Mouse (Mus musculus): ENCODE measurements at regions not wholly inside any gene's neighbourhood (a gene's known extent, or its start where the extent isn't known, plus 50 kb on each side); places are given as distances from the start of the nearest gene placed in this dataset.

GRCm38 (mm10) chr14:116586742-116587141, 338.4 kb upstream of the Gpc6 start:
- DNase-seq, result peak; percentile 13 to 20
- no peaks in the 10 kb centered on the region for H3K79me2 ChIP-seq (replicated peaks; ENCODE audit: control insufficient read depth, insufficient read depth, low read length)
- intact Hi-C loops (cut with DNase I), result no loop called here
- no peaks in the 10 kb centered on the region for H3K36me3 ChIP-seq (ENCODE audit: control insufficient read depth, insufficient read depth, low read length)
- no peaks in the 10 kb centered on the region for H3K4me1 ChIP-seq (ENCODE audit: control insufficient read depth, insufficient read depth, low read length)
- WGBS, result 63% methylated on average over 4 of the region's 4 CpGs
- TF ChIP-seq POLR2A (IDR thresholded peaks at IDR 0.05; ENCODE audit: insufficient read depth, low read depth, low read length) (no peak), EP300 (IDR thresholded peaks at IDR 0.05; ENCODE audit: insufficient read depth, low read depth, low read length) (no peak), CTCF (IDR thresholded peaks at IDR 0.05) (no peak)
- H3K27me3 ChIP-seq (ENCODE audit: control insufficient read depth, insufficient read depth, low read length), result no peaks in the 10 kb centered on the region
- H3K9ac ChIP-seq (ENCODE audit: low read depth, low read length), result no peak overlapping the region
- no peak overlapping the region for H3K27ac ChIP-seq
- no peak overlapping the region for H3K4me3 ChIP-seq

GRCm38 (mm10) chr14:116589529-116589928, 335.6 kb upstream of the Gpc6 start:
- 76% methylated on average over 2 of the region's 2 CpGs for WGBS
- Histone ChIP-seq H3K4me3 (no peak overlapping the region), H3K27me3 (ENCODE audit: control insufficient read depth, insufficient read depth, low read length) (no peaks in the 10 kb centered on the region), H3K4me1 (ENCODE audit: control insufficient read depth, insufficient read depth, low read length) (no peaks in the 10 kb centered on the region), H3K36me3 (ENCODE audit: control insufficient read depth, insufficient read depth, low read length) (no peaks in the 10 kb centered on the region), H3K79me2 (replicated peaks; ENCODE audit: control insufficient read depth, insufficient read depth, low read length) (no peaks in the 10 kb centered on the region), H3K9ac (ENCODE audit: low read depth, low read length) (no peak overlapping the region), H3K27ac (no peak overlapping the region)
- no peak for DNase-seq
- intact Hi-C loops (cut with DNase I), result no loop called here
- TF ChIP-seq POLR2A (IDR thresholded peaks at IDR 0.05; ENCODE audit: insufficient read depth, low read depth, low read length) (no peak), CTCF (IDR thresholded peaks at IDR 0.05) (no peak), EP300 (IDR thresholded peaks at IDR 0.05; ENCODE audit: insufficient read depth, low read depth, low read length) (no peak)

GRCm38 (mm10) chr14:116590111-116590510, 335.0 kb upstream of the Gpc6 start:
- Histone ChIP-seq H3K79me2 (replicated peaks; ENCODE audit: control insufficient read depth, insufficient read depth, low read length) (no peaks in the 10 kb centered on the region), H3K27me3 (ENCODE audit: control insufficient read depth, insufficient read depth, low read length) (no peaks in the 10 kb centered on the region), H3K4me1 (ENCODE audit: control insufficient read depth, insufficient read depth, low read length) (no peaks in the 10 kb centered on the region), H3K9ac (ENCODE audit: low read depth, low read length) (no peak overlapping the region), H3K4me3 (no peak overlapping the region), H3K36me3 (ENCODE audit: control insufficient read depth, insufficient read depth, low read length) (no peaks in the 10 kb centered on the region), H3K27ac (no peak overlapping the region)
- intact Hi-C loops (cut with DNase I), result no loop called here
- no peak for DNase-seq
- 60% methylated on average over 3 of the region's 3 CpGs for whole genome bisulfite sequencing
- TF ChIP-seq EP300 (IDR thresholded peaks at IDR 0.05; ENCODE audit: insufficient read depth, low read depth, low read length) (no peak), POLR2A (IDR thresholded peaks at IDR 0.05; ENCODE audit: insufficient read depth, low read depth, low read length) (no peak), CTCF (IDR thresholded peaks at IDR 0.05) (no peak)

GRCm38 (mm10) chr14:116608130-116608529, 317.0 kb upstream of the Gpc6 start:
- TF ChIP-seq CTCF (IDR thresholded peaks at IDR 0.05) (no peak), POLR2A (IDR thresholded peaks at IDR 0.05; ENCODE audit: insufficient read depth, low read depth, low read length) (no peak), EP300 (IDR thresholded peaks at IDR 0.05; ENCODE audit: insufficient read depth, low read depth, low read length) (no peak)

GRCm38 (mm10) chr14:116611210-116611609, 313.9 kb upstream of the Gpc6 start:
- H3K79me2 ChIP-seq (replicated peaks; ENCODE audit: control insufficient read depth, insufficient read depth, low read length), result no peaks in the 10 kb centered on the region
- H3K27ac ChIP-seq, result no peak overlapping the region
- H3K9ac ChIP-seq (ENCODE audit: low read depth, low read length), result no peak overlapping the region
- H3K36me3 ChIP-seq (ENCODE audit: control insufficient read depth, insufficient read depth, low read length), result no peaks in the 10 kb centered on the region
- H3K4me3 ChIP-seq, result no peak overlapping the region
- WGBS, result 72% methylated on average over 3 of the region's 3 CpGs
- no peak for DNase-seq
- H3K4me1 ChIP-seq (ENCODE audit: control insufficient read depth, insufficient read depth, low read length), result no peaks in the 10 kb centered on the region
- intact Hi-C loops (cut with DNase I), result no loop called here
- no peaks in the 10 kb centered on the region for H3K27me3 ChIP-seq (ENCODE audit: control insufficient read depth, insufficient read depth, low read length)
- TF ChIP-seq POLR2A (IDR thresholded peaks at IDR 0.05; ENCODE audit: insufficient read depth, low read depth, low read length) (no peak), EP300 (IDR thresholded peaks at IDR 0.05; ENCODE audit: insufficient read depth, low read depth, low read length) (no peak), CTCF (IDR thresholded peaks at IDR 0.05) (no peak)

More at GRCm38 (mm10) chr14:116608130-116608529, 317.0 kb upstream of the Gpc6 start:
- WGBS, result 91% methylated on average over 2 of the region's 2 CpGs
- no peak overlapping the region for H3K4me3 ChIP-seq
- H3K27me3 ChIP-seq (ENCODE audit: control insufficient read depth, insufficient read depth, low read length), result no peaks in the 10 kb centered on the region
- H3K79me2 ChIP-seq (replicated peaks; ENCODE audit: control insufficient read depth, insufficient read depth, low read length), result no peaks in the 10 kb centered on the region
- no peaks in the 10 kb centered on the region for H3K4me1 ChIP-seq (ENCODE audit: control insufficient read depth, insufficient read depth, low read length)
- no peaks in the 10 kb centered on the region for H3K36me3 ChIP-seq (ENCODE audit: control insufficient read depth, insufficient read depth, low read length)
- no peak for DNase-seq
- no peak overlapping the region for H3K27ac ChIP-seq
- no peak overlapping the region for H3K9ac ChIP-seq (ENCODE audit: low read depth, low read length)
- intact Hi-C loops (cut with DNase I), result no loop called here

- H3K4me1 ChIP-seq (ENCODE audit: control insufficient read depth, insufficient read depth, low read length), result no peaks in the 10 kb centered on the region
- no peak overlapping the region for H3K9ac ChIP-seq (ENCODE audit: low read depth, low read length)
- no peaks in the 10 kb centered on the region for H3K27me3 ChIP-seq (ENCODE audit: control insufficient read depth, insufficient read depth, low read length)
- H3K79me2 ChIP-seq (replicated peaks; ENCODE audit: control insufficient read depth, insufficient read depth, low read length), result no peaks in the 10 kb centered on the region
- no peak for TF ChIP-seq CTCF (IDR thresholded peaks at IDR 0.05)
- no peak for TF ChIP-seq EP300 (IDR thresholded peaks at IDR 0.05; ENCODE audit: insufficient read depth, low read depth, low read length)
- no peak for TF ChIP-seq POLR2A (IDR thresholded peaks at IDR 0.05; ENCODE audit: insufficient read depth, low read depth, low read length)
- H3K4me3 ChIP-seq, result no peak overlapping the region
- 30% methylated on average over 2 of the region's 2 CpGs for WGBS
- no peak overlapping the region for H3K27ac ChIP-seq
- no peaks in the 10 kb centered on the region for H3K36me3 ChIP-seq (ENCODE audit: control insufficient read depth, insufficient read depth, low read length)
- DNase-seq, result no peak
- intact Hi-C loops (cut with DNase I), result no loop called here
These were observed 292.9 kb upstream of the Gpc6 start for GRCm38 (mm10) chr14:116632181-116632580.

Measured in heart, adult 2 months (tissue).